Mouse (Mus musculus): ENCODE data around the gene Sik3.

The Sik3 gene

DNA sequence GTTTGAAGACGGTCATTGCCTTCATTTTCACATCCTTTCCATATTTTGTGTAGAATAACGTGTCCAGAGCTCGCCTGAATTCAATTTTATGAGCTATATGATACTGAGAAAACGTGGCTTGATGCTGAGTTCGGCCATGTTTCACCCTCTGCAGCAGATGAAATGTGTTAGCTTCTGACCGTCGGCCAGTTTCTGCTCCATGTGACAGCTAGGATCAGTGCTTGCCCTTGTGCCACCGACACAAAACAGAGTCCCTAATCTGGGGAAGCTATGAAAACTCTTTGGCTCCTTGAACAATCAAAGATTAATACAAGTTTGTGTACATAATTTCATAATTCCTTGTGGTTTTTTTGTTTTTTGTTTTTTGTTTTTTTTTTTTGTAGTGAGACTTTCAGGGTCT lies 178.6 kb downstream of the Sik3 start:
- DNase-seq (ENCODE audit: low read depth): no peak

DNA sequence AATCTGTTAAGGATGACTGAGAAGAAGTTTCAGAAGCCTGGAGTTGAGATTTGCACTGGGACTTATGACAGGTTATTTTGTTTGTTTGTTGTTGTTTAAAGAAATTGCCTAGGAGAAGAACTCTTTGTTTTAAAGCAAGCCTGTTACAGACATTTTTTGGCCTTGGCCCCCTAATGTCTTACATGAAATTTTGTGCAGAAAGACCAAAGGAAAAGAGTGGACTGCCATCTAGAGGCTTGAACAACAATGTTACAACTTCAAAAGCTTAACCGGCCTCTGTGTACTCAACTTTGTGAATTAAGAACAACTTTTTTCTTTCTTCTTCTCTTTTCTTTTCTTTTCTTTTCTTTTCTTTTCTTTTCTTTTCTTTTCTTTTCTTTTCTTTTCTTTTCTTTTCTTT lies 179.0 kb downstream of the Sik3 start:
- no peak for DNase-seq (ENCODE audit: low read depth)

DNA sequence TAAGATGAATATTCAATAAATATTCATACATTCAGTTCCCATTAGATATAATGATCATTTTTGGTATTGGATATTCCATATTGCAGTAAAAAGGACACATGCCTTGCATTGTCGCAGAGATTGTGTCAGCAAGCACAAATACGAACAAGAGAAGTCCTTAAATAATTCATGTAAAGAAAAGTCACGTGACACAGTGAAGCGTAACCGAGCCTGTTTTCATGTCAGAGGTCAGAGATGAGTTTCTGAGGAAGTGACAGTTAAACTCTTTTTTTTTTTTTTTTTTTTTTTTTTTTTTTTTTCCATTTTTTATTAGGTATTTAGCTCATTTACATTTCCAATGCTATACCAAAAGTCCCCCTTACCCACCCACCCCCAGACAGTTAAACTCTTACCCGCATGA lies 180.0 kb downstream of the Sik3 start:
- DNase-seq (ENCODE audit: low read depth): no peak

DNA sequence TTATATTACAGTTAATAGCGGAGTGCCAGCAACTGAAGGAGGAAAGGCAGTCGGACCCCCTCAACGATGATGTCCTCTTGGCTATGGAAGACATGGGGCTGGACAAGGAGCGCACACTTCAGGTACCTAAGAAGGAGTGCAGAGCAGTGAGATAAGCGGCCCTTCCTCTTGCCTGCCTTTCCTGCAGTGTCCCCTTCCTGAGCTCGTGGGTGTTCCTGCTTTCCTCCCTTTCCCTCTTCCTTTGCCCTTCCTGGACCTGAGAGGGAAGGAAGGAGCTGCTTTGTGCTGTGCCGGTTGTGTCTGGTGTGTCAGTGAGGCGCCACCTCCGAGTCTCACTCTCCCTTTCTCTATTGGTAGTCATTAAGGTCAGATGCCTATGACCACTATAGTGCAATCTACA lies 182.2 kb downstream of the Sik3 start:
- DNase-seq (ENCODE audit: low read depth): no peak

DNA sequence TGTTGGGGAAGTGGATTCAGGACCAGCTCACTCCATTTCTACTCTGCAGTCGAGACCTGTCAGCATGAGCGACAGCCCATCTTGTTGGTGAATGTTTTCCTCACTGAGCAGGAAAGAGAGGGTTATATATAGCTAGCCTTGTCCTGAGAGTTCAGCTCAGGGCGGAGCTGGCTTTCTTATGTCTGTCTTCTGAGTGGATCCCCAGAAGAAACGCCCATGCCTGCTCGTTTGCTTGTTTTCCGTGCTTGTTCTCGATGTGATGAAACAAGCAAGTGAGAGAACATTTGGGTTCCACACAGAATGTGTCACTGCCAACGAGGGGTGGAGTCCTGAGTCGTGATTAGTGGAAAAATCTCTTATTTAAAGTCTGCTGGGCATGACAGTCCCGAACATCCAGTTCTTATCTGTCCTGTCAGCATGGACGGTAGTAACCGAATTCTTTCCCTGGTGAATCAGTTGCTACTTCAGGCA lies 184.1 kb downstream of the Sik3 start:
- no peak for DNase-seq (ENCODE audit: low read depth)

DNA sequence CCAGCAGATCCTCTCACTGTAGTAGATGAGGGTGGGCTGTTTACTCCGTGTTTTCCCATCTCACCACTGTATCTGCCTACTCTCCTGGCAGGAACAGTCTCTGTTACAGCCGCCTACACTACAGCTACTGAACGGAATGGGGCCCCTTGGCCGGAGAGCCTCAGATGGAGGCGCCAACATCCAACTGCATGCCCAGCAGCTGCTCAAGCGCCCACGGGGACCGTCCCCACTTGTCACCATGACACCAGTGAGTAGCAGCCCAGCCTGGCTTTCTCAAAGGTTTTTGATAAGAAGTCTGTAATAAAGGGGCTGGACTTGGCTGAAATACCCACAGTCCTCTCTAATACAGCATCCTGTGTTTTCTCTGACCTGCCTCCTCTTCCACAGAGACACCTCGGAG lies 185.8 kb downstream of the Sik3 start:
- no peak for DNase-seq (ENCODE audit: low read depth)

DNA sequence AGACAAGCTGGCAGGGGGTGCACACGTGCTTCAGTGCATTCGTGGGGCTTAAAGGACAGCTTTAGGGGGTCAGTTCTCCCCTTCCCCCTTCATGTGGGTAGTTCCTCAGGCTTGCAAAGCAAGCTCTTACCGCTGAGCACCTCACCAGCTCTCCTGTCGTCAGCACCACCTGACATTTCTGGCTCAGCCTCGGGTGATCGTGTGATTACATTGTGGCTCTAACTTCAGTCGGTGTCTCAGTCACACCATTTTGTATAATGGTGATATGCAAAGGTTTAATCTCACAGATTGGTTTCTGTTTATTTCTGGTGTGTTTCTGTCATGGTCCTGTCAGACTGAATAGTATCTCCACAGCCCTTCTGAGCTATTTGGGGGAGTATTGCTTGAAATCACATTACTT lies 186.3 kb downstream of the Sik3 start:
- DNase-seq (ENCODE audit: low read depth): no peak

DNA sequence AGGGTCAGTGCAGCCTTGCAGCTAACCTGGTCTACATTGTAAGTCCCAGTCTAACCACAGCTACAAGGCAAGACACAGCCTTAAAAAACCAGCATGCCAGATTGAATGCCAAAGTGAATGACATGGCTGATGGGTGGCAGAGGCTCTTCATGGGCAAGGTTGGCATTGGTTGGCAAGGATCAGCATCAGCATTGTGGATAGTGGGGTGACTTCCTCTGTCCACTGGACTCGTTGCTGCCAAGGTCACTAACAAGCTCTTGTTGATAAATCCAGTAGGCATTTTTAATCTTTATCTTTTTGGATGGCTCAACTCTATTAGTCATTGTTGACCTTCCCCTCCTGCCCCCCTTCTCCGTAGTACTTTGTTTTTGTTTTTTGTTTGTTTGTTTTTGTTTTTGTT lies 187.0 kb downstream of the Sik3 start:
- no peak for DNase-seq (ENCODE audit: low read depth)

DNA sequence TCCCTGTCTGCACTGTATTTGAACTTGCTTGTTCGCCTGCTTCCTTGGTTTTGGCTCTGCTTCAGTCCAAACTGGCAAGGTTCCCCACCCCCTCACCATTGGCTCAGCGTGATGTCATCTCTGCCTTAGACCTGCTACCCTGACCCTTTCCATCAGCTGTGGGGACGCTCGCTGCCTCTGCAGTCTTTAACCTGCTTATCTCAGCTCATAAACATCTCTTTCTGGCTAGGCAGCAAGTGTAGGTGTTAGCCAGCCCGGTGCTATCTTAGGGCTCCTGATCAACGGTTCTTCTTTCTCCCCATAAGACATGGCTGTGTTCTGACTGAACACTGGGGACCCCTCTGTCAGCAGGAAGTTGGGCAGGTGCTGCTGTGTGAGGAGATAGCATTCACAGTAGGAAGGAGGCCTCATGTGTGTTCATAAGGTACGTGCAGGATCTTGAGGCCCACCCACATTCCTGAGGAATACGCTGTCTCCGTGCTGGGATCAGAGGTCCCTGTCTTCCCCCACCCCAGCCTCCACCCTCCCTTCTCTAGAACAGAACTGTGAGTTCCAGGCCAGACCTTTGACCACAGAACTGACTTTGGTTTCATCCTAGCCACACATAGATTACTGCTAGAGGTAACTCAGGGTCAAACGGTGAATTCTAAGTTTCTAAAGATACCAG lies 194.3 kb downstream of the Sik3 start:
- no peak for DNase-seq (ENCODE audit: low read depth)

DNA sequence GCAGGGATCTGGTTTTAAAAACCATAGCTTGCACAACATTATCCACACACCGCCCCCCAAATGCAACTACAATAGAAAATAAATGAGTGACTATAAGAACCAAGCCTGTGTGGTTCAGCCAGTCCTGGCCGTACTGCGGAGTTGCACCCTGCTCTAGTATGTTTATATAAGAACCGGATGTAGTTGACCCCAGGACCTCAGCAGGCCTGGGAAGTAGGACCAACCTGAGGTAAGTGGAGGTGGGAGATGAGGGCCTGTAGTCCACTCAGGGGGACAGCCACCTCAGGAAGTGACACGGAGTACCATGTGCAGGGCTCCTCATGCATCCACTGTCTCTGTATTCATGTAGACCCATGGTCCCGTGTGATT lies 194.9 kb downstream of the Sik3 start:
- DNase-seq (ENCODE audit: low read depth): no peak

DNA sequence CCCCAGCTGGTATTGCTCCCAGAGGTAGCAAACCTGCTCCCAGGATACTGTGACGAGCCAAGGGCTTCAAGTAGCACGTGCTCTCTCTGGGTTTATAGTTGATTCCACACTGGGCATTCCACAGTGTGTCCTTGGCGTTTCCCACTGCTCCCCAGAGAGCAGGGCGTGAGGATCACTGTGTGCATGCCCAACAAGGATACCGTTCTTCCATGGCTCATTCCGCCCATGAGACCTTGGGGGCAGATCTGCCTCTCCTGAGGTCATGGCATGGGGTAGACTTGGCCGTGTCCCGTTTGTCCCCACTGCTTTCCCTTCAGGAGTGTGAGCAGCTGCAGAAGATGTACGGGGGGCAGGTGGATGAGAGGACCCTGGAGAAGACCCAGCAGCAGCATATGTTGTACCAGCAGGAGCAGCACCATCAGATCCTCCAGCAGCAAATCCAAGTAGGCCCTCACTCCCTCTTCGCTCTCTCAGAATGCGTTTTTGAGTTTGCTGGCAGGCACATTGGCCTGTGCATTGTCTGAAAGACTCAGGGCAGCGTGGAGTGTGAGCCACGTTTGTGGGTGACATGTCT lies 195.9 kb downstream of the Sik3 start:
- DNase-seq (ENCODE audit: low read depth): no peak

DNA sequence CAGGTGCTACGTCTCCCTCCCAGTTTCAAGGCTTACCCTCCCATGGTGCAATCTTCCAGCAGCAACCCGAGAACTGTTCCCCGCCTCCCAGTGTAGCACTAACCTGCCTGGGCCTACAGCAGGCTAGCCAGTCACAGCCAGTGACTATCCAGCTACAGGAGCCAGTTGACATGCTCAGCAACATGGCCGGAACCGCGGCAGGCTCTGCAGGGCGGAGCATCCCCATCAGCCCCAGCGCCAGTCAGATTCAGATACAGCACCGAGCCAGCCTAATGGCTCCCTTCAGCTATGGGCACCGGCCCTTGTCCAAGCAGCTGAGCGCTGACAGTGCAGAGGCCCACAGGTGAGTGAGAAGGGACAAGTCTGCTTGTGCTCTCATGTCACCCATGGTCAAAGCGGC lies 197.9 kb downstream of the Sik3 start:
- DNase-seq (ENCODE audit: low read depth): no peak

DNA sequence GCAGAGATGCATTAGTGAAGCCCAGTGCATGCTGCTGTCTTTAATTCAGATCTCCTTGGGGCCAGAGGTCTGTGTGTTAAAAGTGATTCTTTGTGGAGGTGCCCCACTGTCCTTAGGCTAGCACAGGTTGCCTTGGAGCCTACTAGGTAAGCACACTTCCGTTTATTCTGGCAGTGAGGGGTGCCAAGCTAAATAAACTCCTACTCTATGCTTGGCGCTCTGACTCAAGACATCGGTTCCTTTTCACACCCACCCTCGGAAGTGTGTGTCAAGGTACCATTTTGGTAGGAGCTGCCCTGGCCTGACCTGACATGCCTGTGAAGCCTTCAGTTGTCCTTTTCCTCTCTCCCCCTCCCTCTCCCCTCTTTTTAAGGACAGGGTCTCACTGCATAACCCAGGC lies 201.7 kb downstream of the Sik3 start:
- no peak for DNase-seq (ENCODE audit: low read depth)

DNA sequence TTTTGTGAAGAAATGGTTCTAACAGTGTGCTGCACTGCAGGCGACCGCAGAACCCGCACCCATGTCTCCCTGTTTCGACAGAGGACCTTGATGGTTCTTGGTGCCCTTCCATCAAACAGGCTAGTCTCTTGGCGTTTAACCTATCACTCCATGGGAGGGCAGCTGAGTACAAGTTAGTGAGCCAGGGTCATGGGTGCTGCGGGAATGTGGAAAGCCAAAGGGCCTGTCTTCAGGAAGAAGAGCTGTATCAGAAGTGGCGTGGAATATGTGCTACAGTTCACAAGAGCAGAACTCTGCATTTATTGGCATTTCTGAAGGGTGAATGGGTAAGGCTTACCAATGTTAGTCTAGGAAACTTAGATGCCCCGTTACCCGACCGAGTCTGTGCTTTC lies 202.3 kb downstream of the Sik3 start:
- no peak for DNase-seq (ENCODE audit: low read depth)

DNA sequence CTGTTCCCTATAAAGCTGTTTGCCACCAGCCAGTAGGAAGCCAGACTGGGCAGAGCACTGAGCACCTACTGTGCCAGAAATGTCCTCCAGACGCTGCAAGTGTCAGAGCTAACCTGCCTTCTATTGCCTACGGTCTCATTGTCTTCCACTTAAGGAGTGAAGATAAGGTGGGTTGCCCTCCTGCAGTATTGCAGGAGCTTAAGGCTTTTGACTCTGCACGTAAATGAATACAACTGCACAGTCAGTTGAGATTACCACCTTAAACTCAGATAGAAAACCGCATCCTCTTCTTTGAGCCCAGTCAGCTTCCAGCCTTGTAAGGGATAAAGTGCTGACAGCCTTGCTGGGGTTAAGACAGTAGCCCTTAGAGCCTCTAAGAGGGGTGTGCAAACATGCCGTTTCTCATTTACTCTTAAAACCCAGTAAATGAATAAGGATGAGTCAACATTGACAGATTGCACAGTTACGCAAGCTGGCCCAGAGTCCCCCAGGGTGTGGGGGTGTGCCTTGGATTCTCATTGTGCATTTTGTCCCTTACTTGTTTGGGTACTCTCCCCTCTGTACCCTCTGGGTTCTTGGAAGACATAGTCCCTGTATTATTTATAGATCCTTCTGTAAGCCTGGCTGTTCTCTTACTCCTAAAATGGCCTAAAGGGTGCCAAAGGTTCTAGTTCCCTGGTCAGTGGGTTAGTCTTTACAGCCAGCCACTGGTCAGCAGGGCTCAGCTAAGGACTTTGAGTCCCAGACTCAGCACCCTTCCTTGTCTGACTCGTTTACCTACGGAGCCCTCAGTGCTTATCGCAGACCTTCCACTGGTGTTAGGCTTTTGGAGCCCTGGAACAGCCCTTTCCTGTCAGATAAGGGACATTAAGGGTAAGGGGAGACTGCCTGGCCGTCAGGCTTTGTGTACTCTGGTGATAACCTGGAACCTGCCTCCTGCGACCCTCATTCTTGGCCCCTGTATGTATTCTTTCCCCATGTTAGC lies 203.0 kb downstream of the Sik3 start:
- no peak for DNase-seq (ENCODE audit: low read depth)

DNA sequence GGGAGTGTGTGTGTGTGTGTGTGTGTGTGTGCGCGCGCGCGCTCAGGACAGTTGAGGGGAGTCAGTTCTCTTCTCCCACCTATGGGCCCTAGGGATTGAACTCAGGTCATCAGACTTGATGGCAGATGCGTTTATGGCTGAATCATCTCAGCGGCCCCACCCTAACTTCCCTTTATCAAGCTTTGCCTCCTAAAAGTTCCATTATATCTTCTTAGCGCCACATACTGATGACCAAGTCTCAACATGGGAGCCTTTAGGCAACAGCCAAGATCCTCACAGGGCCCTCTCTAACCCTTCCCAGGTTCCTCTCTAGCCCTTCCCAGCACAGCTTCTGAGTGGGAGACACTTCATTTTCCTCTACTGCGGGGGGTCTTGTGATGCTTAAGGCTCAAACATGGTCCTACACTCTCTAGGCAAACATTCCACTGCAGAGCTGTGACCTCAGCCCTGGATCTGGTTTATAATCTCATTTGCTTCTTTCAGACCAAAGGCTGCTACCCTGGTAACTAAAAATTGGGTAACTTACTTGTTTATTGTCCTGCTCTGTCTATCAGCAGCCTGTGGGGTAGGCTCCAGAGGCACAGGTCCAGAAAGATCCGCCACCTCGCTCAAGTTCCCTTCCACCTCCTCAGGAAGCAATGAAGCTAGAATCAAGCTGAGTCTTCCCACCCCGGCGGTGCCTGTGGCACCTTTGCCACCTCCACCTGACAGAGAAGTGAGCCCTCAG lies 204.3 kb downstream of the Sik3 start:
- no peak for DNase-seq (ENCODE audit: low read depth)

DNA sequence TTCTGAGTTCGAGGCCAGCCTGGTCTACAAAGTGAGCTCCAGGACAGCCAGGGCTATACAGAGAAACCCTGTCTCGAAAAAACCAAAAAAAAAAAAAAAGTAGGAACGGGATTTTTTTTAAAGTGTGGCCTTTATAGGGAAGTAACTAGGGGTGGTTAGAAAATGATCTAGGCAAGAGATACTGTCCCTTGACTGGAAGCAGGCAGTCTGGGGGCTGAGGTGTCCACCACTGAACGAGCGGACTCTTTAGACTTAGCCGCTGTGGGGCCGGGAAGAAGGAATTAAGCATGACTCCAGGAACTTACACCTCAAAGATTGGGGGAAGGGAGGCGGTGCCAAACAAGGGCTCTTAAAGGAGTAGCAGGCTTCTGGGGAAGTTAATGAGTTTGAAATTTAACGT lies 205.6 kb downstream of the Sik3 start:
- DNase-seq (ENCODE audit: low read depth): no peak

DNA sequence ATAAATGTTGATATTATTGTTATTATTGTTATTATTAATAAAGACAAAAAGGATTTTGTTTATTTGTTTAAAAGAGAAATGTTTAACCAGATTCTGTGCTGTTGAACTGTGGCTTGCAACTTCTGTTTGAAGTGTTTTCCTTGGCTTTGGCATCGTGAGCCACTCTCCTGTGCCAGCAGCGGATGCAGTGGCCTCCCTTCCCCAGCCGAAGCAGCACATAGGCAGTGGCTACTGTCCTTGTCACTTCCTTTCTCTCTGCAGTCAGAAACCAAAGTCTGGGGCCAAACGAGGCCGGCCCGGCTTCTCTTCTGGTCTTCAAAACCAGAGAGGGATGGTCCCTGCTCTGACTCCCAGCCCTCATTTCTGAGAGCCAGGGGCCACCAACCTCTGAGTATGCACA lies 210.5 kb downstream of the Sik3 start:
- DNase-seq (ENCODE audit: low read depth): no peak

DNA sequence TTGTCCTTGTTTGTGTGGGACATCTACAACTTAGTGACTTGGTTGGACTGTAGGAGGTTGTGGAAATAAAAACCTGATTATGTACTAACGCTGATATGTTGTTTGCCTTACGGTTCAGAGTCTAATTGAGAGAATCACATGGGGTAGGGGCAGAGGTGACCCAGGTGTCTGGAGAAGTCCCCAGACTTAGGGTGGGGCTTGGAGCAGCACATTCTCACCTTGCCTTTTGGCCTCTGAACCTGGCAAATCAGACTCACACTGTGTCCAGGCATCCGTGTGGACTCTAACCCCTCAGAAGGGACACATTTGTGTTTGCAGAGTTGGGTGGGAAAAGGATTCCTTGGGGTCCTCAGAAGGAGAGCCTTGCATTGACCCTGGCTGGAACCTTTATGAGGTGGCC lies 211.5 kb downstream of the Sik3 start:
- DNase-seq (ENCODE audit: low read depth): no peak

DNA sequence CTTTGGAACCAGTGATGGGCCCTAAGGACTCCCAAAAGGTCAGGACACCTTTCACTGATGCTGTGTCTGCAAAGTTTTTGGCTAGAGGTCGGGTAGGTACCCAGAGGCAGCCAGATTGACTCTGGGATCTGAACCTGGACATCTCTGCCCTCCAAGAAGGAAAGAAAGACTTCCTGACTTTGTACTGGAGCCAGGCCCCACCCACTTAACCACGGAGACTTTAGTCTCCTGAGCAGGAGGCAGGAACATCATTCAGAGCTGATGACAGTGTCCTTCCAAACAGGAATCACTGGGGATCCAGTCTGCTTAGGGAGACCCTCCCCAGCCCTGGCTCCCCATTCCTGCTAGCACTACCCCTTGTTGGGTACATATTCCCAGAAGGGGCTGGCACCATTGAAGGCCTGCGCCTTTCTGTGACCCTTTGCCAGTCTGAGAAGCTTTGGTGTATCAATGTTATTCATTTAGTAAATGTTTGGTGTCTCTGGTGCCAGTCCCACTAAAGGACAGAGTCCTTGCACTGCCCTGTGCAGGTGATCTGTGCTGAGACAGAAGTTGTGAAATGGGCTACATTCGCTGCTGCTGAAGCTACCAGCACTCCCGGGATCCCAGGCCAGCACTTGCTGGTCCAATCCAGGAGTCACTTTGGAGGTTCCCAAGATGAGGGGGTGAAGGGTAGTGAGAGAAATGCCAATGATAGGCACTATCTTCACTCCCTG lies 212.5 kb downstream of the Sik3 start:
- DNase-seq (ENCODE audit: low read depth): no peak

DNA sequence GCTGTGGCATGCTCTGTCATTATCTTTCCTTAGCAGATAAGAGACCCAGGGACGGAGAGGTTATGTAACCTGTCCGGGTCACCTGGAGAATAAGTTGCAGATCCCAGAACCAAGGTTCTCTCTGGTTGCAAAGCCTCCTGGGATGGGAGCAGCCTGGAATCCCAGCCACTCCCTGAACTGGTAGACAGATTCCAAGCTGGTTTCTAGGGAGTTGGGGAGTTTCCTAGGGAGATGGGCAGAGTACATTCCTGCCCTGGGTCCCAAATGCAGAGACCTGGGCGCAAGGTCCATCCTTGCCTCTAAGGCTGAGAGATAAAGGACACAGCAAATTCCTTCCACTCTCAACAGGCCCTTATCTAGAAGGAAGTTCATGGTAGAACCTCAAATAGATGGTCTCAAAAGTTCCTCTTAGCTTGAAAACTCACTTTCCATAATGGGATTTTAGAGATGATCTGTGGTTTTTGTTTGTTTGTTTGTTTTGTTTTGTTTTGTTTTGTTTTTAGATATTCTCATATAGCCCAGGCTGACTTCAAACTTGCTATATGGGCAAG lies 214.5 kb downstream of the Sik3 start:
- DNase-seq (ENCODE audit: low read depth): no peak

DNA sequence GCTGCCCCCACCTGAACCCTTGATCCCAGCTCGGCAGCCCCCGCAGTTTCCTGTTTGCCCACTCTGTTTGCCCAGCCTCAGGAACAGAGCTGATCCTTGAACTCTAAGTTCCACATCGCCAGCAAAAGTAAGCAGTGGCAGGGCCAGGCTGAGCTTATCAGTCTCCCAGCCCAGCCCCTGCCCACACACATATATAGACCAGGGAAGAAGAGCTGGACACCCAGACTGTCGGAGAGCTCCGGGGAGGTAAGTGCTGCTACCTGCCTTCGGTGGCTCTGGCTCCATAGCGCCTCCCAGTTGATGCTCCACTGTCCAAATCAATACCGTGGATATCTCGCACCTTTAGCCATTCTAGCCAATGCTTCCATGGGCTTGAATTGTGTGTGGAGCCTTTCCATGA lies 215.9 kb downstream of the Sik3 start, which contains the start of gene Apoa1:
Gene Apoa1, plus strand, starts transcription at position 90 of the 400 bp plus-strand sequence.
- DNase-seq (ENCODE audit: low read depth): no peak

All from c-Kit-positive CD71-negative TER-119-negative erythroid progenitor cells, embryonic 14.5 days (primary cell).